20 mouse cellular contexts compared by ENCODE assay signal in genomic region chr7:53017579-53017978, GRCm38 (mm10).
"Had no signal": no experiment of that assay in that cellular context is flagged by ENCODE, and none has a peak within 500 bp of the region (broad histone marks: within the 10 kb centered on the region; RNA-seq: fewer than 3 reads in every experiment).

No protein-coding gene starts in this region.

- H3K36me3 ChIP-seq: limb, embryonic 10.5 days; limb, embryonic 13.5 days; liver, embryonic 12.5 days; liver, embryonic 15.5 days; midbrain, embryonic 12.5 days; midbrain, embryonic 15.5 days; neural tube, embryonic 12.5 days; neural tube, embryonic 15.5 days had no signal

- H3K4me2 ChIP-seq: limb, embryonic 13.5 days; liver, embryonic 12.5 days; liver, embryonic 15.5 days; midbrain, embryonic 12.5 days; midbrain, embryonic 15.5 days; neural tube, embryonic 12.5 days; neural tube, embryonic 15.5 days had no signal

- H3K9me3 ChIP-seq: limb, embryonic 10.5 days; limb, embryonic 13.5 days; liver, embryonic 12.5 days; liver, embryonic 15.5 days; midbrain, embryonic 12.5 days; midbrain, embryonic 15.5 days; neural tube, embryonic 12.5 days; neural tube, embryonic 15.5 days had no signal

- H3K4me3 ChIP-seq: limb, embryonic 10.5 days; limb, embryonic 13.5 days; liver, embryonic 12.5 days; liver, embryonic 15.5 days; midbrain, embryonic 12.5 days; midbrain, embryonic 15.5 days; neural tube, embryonic 12.5 days; neural tube, embryonic 15.5 days had no signal

- H3K27me3 ChIP-seq: limb, embryonic 13.5 days; liver, embryonic 12.5 days; liver, embryonic 15.5 days; midbrain, embryonic 12.5 days; midbrain, embryonic 15.5 days; neural tube, embryonic 12.5 days; neural tube, embryonic 15.5 days had no signal

- H3K4me1 ChIP-seq: limb, embryonic 10.5 days; limb, embryonic 13.5 days; liver, embryonic 12.5 days; liver, embryonic 15.5 days; midbrain, embryonic 12.5 days; midbrain, embryonic 15.5 days; neural tube, embryonic 12.5 days; neural tube, embryonic 15.5 days had no signal

- DNase-seq: kidney, postnatal 14 days; kidney, postnatal 4 days; liver; lung, adult 18-20 months; right cerebral cortex, adult 18-20 months; right cerebral cortex, postnatal 14 days; right cerebral cortex, postnatal 4 days; thymus, adult 2 months; thymus, postnatal 14 days; thymus, postnatal 4 days had no signal

- H3K9ac ChIP-seq: limb, embryonic 13.5 days; liver, embryonic 12.5 days; liver, embryonic 15.5 days; midbrain, embryonic 12.5 days; midbrain, embryonic 15.5 days; neural tube, embryonic 12.5 days; neural tube, embryonic 15.5 days had no signal

- ATAC-seq: liver, embryonic 12.5 days; midbrain, embryonic 15.5 days had no signal

- H3K27ac ChIP-seq: limb, embryonic 10.5 days; limb, embryonic 13.5 days; liver, embryonic 12.5 days; liver, embryonic 15.5 days; macrophage; midbrain, embryonic 12.5 days; midbrain, embryonic 15.5 days; neural tube, embryonic 12.5 days; neural tube, embryonic 15.5 days; stomach, postnatal 0 days had no signal
